Mouse (Mus musculus) neutrophil, adult 5-6 weeks (primary cell): Measurements from ENCODE around the gene Rps15. TPM values are rescaled to one million over a fixed set of nuclear protein-coding genes. Genes with fewer than 3 reads are reported as not detected.
"Not testable (repeated sequence)": the region's sequence is repeated elsewhere in the genome, so short reads cannot be mapped to it uniquely, and the experiment has no call there.

Experiments
- ATAC-seq: fragments of 151-379, 151-347 bp; 2 replicates; pipeline ENCODE4 v1.8.0; 2017; ENCODE audit warnings: mild to moderate bottlenecking, moderate TSS enrichment; ENCODE audit not compliant: insufficient number of reproducible peaks, poor library complexity, low FRiP score, severe bottlenecking; ENCODE audit errors: extremely low read depth
- total RNA-seq: library from RNA; stranded (forward); fragments of 200-1000 nt; gene quantifications from 2 replicates; pipeline ENCODE4 v1.2.3, GENCODE M21; 2017

Rps15 gene
- 1,847 and 1,925 TPM in 2 replicates for total RNA-seq

GRCm38 (mm10) chr10:80292251-80293146 lies at the start of gene Rps15:
Gene Rps15 (plus strand): TSS chr10:80292453.
- ATAC-seq = peak; percentile 91

- no peak for ATAC-seq
Measured at GRCm38 (mm10) chr10:80242607-80243006, 49.6 kb upstream of the Rps15 start.

DNA sequence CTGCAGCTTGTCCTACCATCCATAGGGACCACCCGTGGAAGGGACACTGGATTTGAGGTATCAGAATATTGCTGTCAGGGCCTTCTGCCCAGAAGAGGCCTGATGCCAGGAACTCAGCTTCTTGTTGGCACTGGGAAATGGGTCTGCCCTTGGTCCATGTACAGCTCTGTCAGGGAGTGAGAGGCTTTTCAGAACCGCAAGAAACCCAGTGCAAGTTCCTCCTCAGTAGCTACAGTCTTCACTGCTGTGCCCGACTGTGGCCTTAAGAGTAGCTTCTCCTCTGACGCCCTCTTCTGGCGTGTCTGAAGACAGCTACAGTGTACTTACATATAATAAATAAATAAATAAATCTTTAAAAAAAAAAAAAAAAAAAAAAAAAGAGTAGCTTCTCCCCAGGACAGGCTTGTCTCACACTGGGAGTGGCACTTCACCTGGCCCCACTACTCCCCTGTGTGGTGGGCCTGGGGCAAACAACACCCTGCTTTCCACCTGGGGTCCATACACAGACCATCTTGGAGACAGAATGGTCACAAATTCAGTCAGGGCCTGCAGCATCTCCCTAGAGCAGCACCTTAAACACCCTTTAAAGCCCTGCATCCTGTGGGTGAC lies 47.4 kb upstream of the Rps15 start:
- ATAC-seq = no peak

GRCm38 (mm10) chr10:80245600-80245999 lies 46.7 kb upstream of the Rps15 start:
- peak; percentile 31; the same call in 1 of the 2 replicates for ATAC-seq

DNA sequence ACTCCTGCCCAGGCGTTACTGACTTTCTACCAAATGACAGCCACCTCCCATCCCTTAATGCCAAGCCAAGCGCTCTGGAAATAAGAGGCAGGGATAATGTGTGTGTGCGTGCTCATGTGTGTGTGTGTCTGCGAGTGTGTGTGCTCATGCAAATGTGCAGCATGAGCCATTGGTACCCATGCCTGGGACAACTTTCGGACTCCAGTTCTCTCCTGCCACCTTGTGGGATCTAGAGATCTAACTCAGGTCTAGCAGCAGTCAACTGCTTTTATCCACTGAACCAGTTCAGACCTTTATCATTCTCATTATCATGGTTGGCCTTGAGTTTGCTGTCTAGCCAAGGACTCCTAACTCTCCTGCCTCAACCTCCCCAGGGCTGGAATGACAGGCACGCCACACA lies 44.4 kb upstream of the Rps15 start:
- ATAC-seq = no peak

DNA sequence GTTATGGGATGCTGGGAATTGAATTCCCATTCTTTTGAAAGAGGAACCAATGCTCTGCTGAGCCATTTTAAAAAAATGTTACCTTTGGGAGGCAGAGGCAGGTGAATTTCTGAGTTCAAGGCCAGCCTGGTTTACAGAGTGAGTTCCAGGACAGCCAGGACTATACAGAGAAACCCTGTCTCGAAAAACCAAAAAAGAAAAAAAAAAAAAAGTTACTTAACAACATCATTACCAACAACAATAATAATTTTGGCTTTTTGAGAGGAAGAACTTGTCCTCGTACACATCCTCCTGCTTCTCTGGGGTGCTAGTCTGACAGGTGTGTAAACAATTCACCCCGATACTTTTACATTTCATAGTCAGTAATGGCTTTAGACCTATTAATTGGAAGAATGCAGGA lies 43.8 kb upstream of the Rps15 start:
- not testable (repeated sequence) for ATAC-seq

DNA sequence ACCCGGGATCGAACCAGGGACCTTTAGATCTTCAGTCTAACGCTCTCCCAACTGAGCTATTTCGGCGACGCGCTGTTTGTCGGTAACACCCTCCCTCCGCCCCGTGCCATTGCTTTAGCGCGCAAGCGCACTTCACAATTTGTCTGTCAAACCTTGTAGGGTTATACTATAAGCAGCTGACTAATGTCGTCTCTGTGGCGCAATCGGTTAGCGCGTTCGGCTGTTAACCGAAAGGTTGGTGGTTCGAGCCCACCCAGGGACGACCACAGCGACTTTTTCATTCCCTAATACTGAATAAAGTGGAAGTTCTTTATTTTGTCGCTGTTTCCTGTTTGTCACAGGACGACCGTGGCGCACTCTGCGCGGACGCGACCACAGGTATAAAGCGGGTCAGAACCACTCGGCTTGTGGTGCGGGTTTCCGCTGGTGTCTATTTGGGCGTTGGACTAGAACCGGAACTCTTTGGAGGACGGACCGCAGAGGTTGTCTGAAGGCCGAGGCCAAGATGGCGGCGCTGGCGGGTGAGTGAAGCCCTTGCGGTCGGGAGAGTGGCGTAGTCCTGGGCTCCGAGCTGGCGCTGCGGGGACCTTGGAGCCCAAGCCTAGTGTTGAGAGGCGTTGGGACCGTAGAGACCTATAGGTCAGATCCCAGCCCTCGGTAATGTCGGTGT lies 43.1 kb upstream of the Rps15 start, which contains the start of gene Ndufs7:
Gene Ndufs7, plus strand, starts transcription at position 151 of the 670 bp plus-strand sequence.
- peak; percentile 78 for ATAC-seq

GRCm38 (mm10) chr10:80250059-80250458 lies 42.2 kb upstream of the Rps15 start:
- no peak for ATAC-seq

- no peak for ATAC-seq
Measured at GRCm38 (mm10) chr10:80250573-80250972, 41.7 kb upstream of the Rps15 start.

DNA sequence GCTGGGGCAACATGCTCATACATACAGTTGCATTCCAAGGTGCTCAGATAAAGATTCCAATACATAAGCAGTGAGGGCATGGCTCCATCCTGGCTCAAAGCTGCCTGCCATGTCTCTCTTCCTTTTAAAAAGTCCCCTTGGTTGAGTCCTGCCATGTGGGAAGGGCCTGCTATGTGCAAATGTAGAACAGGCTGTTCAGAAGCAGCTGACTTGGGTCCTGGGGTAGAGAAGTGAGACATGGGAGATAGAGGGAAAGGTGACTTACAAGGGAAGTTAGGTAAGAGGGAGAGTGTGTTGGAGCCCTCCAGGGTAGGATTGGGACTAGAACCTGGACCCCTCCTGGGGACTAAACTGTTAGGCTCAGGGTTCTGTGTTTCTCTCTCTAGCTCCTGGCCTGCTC lies 40.2 kb upstream of the Rps15 start:
- ATAC-seq = no peak

DNA sequence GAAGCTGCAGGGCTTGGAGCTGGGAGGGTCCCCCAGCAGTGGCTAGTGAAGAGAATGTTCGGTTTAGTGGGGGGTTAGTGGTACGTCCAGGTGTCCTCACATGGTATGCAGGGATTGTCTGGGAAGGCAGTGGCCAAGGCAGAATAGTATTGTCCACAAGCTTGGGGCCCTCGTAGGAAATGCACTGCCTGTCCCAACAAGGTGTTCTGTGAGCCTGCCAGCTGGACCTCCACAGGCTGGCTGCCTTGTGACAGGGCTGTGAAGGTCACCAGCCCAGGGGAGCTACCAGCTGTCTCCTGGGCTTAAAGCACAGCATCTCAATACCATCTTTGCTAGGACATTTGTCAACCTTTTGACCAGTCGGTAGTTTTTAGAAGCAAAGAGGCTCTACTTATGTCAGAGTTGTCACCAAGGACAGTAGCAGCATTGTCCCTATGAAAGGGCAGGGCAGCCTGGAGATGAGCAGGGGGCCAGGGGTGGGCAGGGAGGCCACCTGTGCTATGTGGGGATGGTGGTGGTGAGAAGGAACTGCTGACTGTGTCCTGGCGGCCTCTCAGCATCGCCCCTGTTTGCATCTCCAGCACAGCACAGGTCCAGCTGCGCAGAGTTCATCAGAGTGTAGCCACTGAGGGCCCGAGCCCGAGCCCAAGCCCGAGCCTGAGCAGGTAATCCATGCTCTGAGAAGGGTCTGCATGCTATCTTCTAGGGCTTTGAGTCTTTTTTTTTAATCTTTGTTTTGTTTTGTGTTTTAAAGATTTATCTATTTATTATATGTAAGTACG lies 39.6 kb upstream of the Rps15 start:
- no peak for ATAC-seq

DNA sequence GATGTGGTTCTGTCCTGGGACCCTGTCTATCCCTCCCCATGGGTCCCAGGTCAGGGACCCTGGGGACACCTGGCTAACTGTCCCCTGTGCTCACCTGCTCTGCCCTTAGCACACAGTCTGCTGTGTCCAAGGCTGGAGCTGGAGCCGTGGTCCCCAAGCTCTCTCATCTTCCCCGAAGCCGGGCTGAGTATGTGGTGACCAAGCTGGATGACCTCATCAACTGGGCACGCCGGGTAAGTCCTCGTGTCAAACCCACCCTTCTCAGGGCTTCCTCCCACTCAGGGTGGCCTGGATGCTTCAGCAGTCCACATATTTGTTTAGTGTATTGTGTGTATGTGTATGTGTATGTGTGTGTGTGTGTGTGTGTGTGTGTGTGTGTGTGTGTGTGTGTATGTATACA lies 38.7 kb upstream of the Rps15 start:
- no peak for ATAC-seq

DNA sequence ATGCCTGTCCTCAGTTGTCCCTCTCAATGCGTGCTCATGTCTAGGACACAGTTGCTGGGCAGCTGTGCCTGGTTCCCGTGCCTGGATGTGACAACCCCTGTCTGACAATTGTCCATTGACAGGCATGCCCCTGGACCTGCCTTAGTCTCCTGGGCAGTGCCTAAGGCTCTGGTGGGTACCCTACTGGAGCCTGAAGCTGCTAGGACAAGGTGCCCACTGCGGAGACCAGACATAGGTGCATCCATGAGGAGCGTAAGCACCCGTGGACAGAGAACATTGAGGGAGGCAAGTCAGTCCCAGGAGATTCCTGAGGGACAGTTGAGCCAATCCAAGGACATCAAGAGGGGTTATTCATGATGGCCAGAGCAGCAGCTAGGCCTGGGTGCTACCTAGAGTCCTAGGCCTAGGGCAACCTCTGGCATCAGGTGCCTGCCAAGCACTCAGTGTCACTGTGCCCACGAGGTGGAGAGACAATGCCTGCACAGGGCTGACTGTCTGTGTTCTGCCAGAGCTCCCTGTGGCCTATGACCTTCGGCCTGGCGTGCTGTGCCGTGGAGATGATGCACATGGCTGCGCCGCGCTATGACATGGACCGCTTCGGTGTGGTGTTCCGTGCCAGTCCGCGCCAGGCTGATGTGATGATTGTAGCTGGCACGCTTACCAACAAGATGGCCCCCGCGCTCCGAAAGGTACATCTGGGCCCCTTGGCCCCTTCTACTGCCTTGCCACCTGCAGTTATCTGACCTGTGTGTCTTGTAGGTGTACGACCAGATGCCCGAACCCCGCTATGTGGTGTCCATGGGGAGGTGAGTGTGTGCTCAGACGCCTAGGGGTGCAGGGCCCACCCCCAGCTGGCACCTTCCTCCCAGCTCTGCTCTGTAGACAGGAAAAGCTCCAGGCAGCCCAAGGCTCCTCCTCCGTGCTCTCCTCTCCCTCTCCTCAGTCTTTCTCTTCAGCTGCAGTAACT lies 37.6 kb upstream of the Rps15 start:
- no peak for ATAC-seq

DNA sequence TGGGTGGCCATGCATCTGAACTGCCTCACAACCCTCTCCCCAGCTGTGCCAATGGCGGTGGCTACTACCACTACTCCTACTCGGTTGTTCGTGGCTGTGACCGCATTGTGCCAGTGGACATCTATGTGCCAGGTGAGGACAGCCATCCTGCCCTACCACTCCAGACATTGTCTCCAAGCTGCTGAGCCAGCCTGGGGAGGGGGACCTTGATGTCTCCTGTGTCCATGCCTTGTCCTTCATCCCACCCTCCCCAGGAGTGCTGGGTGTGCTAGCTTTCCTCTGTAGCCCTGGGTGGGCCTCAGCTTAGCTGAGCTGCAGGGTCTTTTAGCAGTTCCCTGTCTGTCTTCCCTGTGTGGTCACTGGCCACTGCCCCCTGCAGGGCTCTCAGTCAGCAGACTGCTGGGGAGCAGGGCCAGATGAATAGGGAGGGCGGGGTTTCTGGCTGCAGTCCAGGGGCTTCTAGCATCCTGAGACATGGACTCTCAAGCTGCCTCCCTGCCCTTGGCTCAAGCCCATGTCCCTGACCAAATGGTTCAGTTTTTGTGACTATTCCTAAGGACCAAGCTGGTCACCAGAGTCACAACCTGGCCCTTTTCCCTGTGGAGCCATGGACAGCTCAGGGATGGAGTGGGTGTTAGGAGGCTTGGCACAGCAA lies 36.2 kb upstream of the Rps15 start:
- no peak for ATAC-seq

DNA sequence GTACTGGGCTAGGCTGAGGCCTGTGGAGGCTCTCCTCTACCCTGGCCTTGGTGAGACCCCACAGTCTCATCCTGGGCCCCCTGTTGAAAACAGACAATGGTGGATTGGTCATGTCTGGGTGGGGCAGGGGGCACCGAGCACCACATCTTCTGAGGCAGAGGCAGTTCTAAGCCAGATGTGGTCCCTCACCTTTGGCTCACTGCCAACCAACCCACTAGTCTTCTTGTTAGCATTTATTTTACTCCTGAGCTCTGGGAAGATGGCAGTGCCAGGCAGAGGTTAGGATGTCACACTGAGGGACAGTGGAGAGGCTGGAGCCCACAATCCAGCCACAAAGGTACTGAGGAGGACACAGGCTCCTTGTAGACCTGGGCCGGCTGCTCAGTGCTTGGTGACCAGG lies 34.3 kb upstream of the Rps15 start:
- ATAC-seq = no peak

DNA sequence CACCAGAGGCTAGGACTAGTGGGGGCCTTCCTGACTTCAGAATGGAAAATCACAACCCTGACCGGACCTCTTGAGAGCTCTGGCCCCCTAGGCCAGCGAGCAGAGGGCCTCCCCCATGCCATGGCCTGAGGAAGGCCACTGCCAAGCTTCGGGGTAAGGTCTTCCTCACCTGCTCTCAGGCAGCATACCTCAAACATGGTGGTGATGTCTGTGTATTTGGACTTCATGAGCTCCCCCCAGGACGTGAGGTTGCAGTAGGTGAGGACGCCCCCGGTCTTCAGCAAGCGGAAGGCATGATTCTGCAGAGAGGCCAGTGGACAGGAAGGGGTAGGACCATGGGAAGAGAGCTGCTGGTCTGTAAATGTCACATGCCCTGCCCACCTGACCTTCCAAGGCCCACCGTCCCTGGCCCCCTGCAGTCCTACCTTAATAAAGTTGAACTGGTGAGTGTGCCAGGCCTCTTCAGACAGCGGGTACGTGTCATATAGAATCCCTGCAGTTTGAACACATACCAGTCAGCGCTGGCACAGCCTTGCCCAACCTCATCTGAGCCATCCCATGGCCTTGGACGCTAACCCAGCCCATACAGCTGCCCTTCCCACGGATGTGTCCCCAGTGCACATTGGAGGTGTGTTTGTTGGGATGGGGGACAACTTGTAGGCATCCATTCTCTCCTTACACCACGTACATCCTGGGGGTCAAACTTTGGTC lies 33.3 kb upstream of the Rps15 start:
- ATAC-seq = no peak

GRCm38 (mm10) chr10:80259463-80259805 lies 32.8 kb upstream of the Rps15 start:
- no peak for ATAC-seq
